Mouse (Mus musculus) liver, postnatal 0 days (tissue): ENCODE results near the gene Nav1.

Experiments
- CTCF ChIP-seq: sonication (generic); IDR thresholded peaks from 2 replicates; pipeline ENCODE4 v1.5.1; 2016; ENCODE audit warnings: antibody characterized with exemption, low read depth
- EP300 ChIP-seq: IDR thresholded peaks from 2 replicates; pipeline ENCODE4 v1.6.1; 2016; ENCODE audit warnings: antibody characterized with exemption, low read depth, mild to moderate bottlenecking

- TF ChIP-seq CTCF (peak; percentile 27; the same call in 1 of the 2 replicates), EP300 (no peak)
Observed at GRCm38 (mm10) chr1:135401452-135402110, 205.5 kb downstream of the Nav1 start.
